Mouse (Mus musculus) intestine, postnatal 0 days (tissue): Measurements from ENCODE around the gene Poldip3. TPM values are rescaled to one million over a fixed set of nuclear protein-coding genes. Genes with fewer than 3 reads are reported as not detected.

Experiments used
- ATAC-seq: fragments of 200-750 bp; cut with Nextera tagmentation; 2 replicates; pipeline ENCODE4 v1.8.0; 2017; ENCODE audit warnings: mild to moderate bottlenecking, moderate TSS enrichment, moderate library complexity
- H3K27ac ChIP-seq: fragments of 300-500 bp; sonication (generic); 2 replicates; pipeline ENCODE4 v1.5.1; 2014; ENCODE audit warnings: mild to moderate bottlenecking, low read depth, low read length, moderate library complexity
- H3K27me3 ChIP-seq: fragments of 300-500 bp; sonication (generic); replicated peaks from 2 replicates; pipeline ENCODE4 v1.6.1; 2014; ENCODE audit warnings: low read length, mixed read lengths; ENCODE audit not compliant: control insufficient read depth, insufficient read depth
- H3K36me3 ChIP-seq: fragments of 300-500 bp; sonication (generic); 2 replicates; pipeline ENCODE4 v1.6.1; 2014; ENCODE audit warnings: mild to moderate bottlenecking, moderate library complexity; ENCODE audit not compliant: control insufficient read depth, insufficient read depth
- H3K4me1 ChIP-seq: fragments of 300-500 bp; sonication (generic); replicated peaks from 2 replicates; pipeline ENCODE4 v1.6.1; 2014; ENCODE audit warnings: antibody characterized with exemption, low read length, mixed read lengths; ENCODE audit not compliant: control insufficient read depth, insufficient read depth
- H3K4me2 ChIP-seq: fragments of 300-500 bp; sonication (generic); replicated peaks from 2 replicates; pipeline ENCODE4 v1.6.1; 2014; ENCODE audit warnings: low read depth, mild to moderate bottlenecking, moderate library complexity
- H3K4me3 ChIP-seq: fragments of 300-500 bp; sonication (generic); 2 replicates; pipeline ENCODE4 v1.5.1; 2014; ENCODE audit warnings: low read depth, low read length
- H3K9ac ChIP-seq: fragments of 300-500 bp; sonication (generic); 2 replicates; pipeline ENCODE4 v1.6.1; 2014; ENCODE audit warnings: mild to moderate bottlenecking, low read depth, low read length
- H3K9me3 ChIP-seq: fragments of 300-500 bp; sonication (generic); 2 replicates; pipeline ENCODE4 v1.6.1; 2016; ENCODE audit warnings: mixed run types; ENCODE audit not compliant: control insufficient read depth
- CTCF ChIP-seq: sonication (generic); IDR thresholded peaks from 2 replicates; pipeline ENCODE4 v1.5.1; 2016; ENCODE audit warnings: low read depth, mild to moderate bottlenecking, control low read depth, antibody characterized with exemption, moderate library complexity
- WGBS: fragments of 180-500 bp; shearing (Covaris S2); extraction: QIAGEN DNeasy Blood & Tissue Kit; methylation state at CpG from one replicate; pipeline ENCODE4 v1.1.7; 2014; 5-methylcytosine and 5-hydroxymethylcytosine counted together
- polyA plus RNA-seq: library from polyadenylated mRNA; unstranded; fragments of >200 nt; fragmentation: Nextera tagmentation; extraction: Ambion mirVana; gene quantifications from 2 replicates; pipeline ENCODE4 v1.2.1, GENCODE M21; 2015

The Poldip3 gene
- polyA plus RNA-seq, 1 experiment from 2014 or later, result 49.8 TPM

DNA sequence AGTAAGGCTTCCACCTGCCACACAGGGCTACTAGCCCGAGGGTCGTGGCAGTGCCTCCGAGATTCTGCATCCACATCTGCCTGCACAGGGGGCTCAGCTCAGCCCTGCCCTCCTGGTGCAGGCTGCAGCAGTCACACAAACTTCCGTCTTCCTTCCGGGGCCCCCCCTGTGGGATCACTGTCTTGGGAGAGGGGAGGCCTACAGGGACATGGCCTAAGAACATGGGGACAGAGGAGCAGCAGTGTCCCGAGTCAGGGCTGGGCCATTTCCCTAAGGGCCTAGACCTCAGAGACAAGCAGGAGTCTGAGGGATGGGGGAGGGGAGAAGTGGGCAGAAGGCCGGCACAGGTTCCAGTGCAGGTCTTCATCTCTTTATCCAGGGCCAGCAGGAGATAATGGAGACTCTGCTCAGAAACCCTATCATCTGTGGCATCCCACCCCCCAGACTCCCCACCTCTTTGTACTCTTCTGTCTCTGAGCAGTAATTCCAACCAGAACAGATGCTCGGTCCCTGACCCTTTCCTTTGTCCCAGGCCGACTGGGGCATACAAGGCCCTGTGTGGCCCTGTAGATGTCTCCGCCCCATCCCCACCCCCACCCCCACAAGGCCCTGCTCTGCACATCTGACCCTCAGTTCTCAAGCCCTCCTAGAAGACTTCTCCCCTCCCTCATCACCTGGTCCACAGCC lies 12.0 kb upstream of the Poldip3 start:
- no peak for TF ChIP-seq CTCF
- H3K4me2 ChIP-seq, result no peak overlapping the region
- H3K9me3 ChIP-seq, result no peaks in the 10 kb centered on the region
- H3K27me3 ChIP-seq, result no peaks in the 10 kb centered on the region
- no peak overlapping the region for H3K9ac ChIP-seq
- H3K27ac ChIP-seq, result no peak overlapping the region
- peaks cover 53% of the 10 kb centered on the region for H3K36me3 ChIP-seq
- no peak overlapping the region for H3K4me3 ChIP-seq
- H3K4me1 ChIP-seq, result 0 out of 2 replicates have a peak, but pooled peaks cover 8% of the 10 kb centered on the region
- no peak for ATAC-seq
- WGBS, result 72% methylated on average over 10 of the region's 10 CpGs

DNA sequence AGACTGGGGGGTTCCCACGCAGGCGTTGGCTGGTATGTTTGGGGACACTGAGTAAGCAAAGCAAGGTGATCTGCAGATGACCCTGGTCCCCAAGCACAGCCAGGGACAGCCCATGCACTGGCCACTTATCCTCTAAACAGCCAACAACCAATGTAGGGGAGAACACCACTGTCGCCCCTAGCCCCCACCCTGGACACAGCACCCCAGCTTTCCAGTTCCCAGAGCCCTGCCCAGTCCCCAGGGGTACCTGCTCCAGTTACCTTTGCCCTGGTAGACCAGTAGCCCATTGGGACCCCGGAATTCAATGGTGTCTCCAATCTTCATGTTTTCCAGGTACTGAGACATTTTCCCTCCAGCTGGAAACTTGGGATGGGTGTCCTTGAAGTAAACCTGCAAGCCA lies 11.4 kb upstream of the Poldip3 start:
- Histone ChIP-seq H3K9me3 (no peaks in the 10 kb centered on the region), H3K36me3 (peaks cover 53% of the 10 kb centered on the region), H3K4me2 (no peak overlapping the region), H3K4me3 (no peak overlapping the region), H3K27me3 (no peaks in the 10 kb centered on the region), H3K27ac (no peak overlapping the region), H3K9ac (no peak overlapping the region), H3K4me1 (0 out of 2 replicates have a peak, but pooled peaks cover 3% of the 10 kb centered on the region)
- no peak for ATAC-seq
- 97% methylated on average over 4 of the region's 4 CpGs for WGBS
- no peak for TF ChIP-seq CTCF

DNA sequence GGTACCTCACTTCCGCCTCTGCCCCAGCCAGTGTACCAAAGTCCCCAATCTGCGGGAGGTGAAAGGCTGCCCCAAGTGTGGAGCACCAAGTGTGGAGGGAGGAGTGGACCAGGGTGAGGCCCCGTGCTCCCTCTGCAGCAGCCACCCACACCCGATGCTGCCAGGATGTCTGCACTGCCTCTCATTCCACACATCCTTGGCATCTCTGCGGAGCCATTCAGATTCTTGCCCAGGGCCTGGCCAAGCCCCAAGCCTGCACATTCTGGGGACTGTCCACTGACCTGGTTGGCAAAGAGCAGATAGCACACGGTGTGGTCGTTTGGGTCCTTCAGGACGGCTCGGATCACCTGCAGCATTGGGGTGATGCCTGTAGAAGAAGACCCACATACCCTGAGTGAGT lies 10.6 kb upstream of the Poldip3 start:
- ATAC-seq, result no peak
- H3K9me3 ChIP-seq, result no peaks in the 10 kb centered on the region
- peaks cover 53% of the 10 kb centered on the region for H3K36me3 ChIP-seq

DNA sequence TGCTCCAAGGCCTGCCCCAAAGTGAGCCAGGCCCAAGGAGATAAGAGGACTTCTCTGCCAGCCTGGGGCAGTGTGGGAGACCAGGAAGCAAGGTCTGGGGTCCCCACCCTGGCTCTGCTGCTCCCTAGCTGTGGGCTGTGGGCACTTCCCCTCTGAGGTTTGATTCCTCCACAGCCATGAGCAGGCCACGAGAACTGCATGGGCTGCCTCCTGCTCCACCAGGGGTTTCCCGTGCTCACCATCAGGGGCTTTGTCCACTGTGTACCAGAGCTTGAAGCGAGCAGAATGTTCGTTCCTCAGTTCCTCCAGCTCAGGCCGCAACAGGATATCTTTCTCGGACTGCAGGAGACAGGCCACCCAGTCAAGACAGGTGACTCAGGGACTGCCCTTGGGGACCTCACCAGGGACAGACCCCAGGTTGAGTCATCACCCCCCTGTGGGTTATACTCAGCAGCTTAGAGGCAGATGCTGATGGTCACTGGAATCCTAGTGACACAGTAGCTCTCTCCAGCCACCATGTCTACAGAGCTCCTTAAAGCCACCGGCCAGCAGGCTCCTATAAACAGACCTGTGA lies 9.5 kb upstream of the Poldip3 start:
- no peaks in the 10 kb centered on the region for H3K4me1 ChIP-seq
- no peak overlapping the region for H3K9ac ChIP-seq
- ATAC-seq, result no peak
- H3K27ac ChIP-seq, result no peak overlapping the region
- peaks cover 63% of the 10 kb centered on the region for H3K36me3 ChIP-seq
- H3K27me3 ChIP-seq, result no peaks in the 10 kb centered on the region
- no peak overlapping the region for H3K4me2 ChIP-seq
- no peak for TF ChIP-seq CTCF
- no peaks in the 10 kb centered on the region for H3K9me3 ChIP-seq
- 92% methylated on average over 7 of the region's 7 CpGs for WGBS
- H3K4me3 ChIP-seq, result no peak overlapping the region

More for the DNA sequence above, 10.6 kb upstream of the Poldip3 start:
- no peak for TF ChIP-seq CTCF
- no peak overlapping the region for H3K4me2 ChIP-seq
- no peaks in the 10 kb centered on the region for H3K27me3 ChIP-seq
- H3K4me3 ChIP-seq, result no peak overlapping the region
- H3K9ac ChIP-seq, result no peak overlapping the region
- H3K27ac ChIP-seq, result no peak overlapping the region
- H3K4me1 ChIP-seq, result no peaks in the 10 kb centered on the region
- 93% methylated on average over 9 of the region's 9 CpGs for WGBS

DNA sequence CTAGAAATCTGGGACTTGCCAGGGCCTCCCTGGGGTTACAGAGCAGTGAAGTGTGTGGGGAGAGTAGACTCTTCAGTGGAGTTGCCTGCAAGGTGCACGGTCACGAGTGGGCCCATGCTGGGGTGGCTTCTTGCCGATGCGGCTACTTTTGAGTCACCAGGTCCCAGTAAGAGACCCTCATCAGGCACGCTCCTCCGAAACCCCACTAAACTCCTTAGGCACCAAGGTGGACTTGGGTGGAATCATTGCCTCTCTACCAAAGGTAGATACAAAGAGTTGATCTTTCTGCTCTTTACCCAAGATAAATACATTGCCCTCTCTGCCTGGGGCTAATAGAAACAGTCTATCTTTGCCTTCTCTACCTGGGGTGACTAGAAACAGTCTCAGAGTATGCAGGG lies 8.5 kb upstream of the Poldip3 start:
- Histone ChIP-seq H3K27ac (no peak overlapping the region), H3K4me3 (no peak overlapping the region), H3K4me2 (no peak overlapping the region), H3K27me3 (no peaks in the 10 kb centered on the region), H3K4me1 (no peaks in the 10 kb centered on the region), H3K9ac (no peak overlapping the region), H3K9me3 (no peaks in the 10 kb centered on the region), H3K36me3 (peaks cover 72% of the 10 kb centered on the region)
- ATAC-seq, result no peak
- 97% methylated on average over 6 of the region's 6 CpGs for WGBS
- no peak for TF ChIP-seq CTCF

DNA sequence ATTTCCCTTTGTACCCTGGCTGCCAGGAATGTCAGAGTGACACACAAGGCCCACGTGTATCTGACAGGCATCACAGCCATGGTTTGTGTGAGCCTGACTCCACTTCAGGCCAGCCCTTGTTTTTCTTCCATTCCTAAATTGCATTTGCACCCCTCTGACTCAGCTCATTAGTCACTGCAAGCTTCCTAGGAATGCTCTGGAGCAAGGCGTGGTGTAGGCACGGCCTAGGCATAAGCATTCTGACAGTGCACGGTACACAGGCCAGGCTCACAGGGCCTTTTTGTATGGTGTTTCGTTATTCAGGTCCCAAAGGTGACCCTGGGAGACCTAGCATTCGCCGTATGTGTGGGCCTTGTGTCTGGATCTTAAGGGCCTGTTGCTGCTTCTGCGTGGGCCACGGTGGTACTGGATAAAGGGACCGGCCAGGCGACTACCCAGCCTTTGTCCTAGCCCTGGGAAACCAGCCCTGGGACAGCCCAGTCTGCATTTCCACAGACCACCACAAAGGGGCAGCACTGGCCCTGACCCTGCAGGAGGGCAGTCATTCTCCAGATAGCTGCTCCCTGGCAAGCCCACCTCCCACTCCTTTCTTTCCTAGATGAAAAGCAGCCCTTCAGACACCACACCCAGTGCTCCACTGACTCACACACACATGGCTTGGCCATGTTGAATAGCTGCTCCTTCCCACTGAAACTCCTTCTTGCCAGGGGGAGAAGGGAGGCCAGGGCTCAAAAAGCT lies 7.9 kb upstream of the Poldip3 start:
- Histone ChIP-seq H3K4me3 (no peak overlapping the region), H3K36me3 (peaks cover 70% of the 10 kb centered on the region), H3K27ac (no peak overlapping the region), H3K27me3 (no peaks in the 10 kb centered on the region), H3K9me3 (no peaks in the 10 kb centered on the region), H3K9ac (no peak overlapping the region), H3K4me1 (no peaks in the 10 kb centered on the region), H3K4me2 (no peak overlapping the region)
- WGBS, result 65% methylated on average over 11 of the region's 11 CpGs
- peak; percentile 14; the same call in 1 of the 2 replicates for ATAC-seq
- TF ChIP-seq CTCF, result peak; percentile 88
